Mouse (Mus musculus): Measurements from ENCODE around the gene Fat3.

The Fat3 gene

GRCm38 (mm10) chr9:15953585-15954337 lies 547.3 kb downstream of the Fat3 start:
- in situ Hi-C loops (cut with MboI, MseI): loop anchor here (25.0 kb wide), 1 partner anchor 1009 kb away; no protein-coding TSS in a partner anchor

GRCm38 (mm10) chr9:15948086-15948485 lies 553.0 kb downstream of the Fat3 start:
- in situ Hi-C loops (cut with MboI, MseI): no loop called here

- in situ Hi-C loops (cut with MboI, MseI): no loop called here
Observed at GRCm38 (mm10) chr9:15944182-15944581, 556.9 kb downstream of the Fat3 start.

GRCm38 (mm10) chr9:15943486-15944153 lies 557.5 kb downstream of the Fat3 start:
- in situ Hi-C loops (cut with MboI, MseI): no loop called here

- in situ Hi-C loops (cut with MboI, MseI): no loop called here
Observed at GRCm38 (mm10) chr9:15941818-15942217, 559.3 kb downstream of the Fat3 start.

- in situ Hi-C loops (cut with MboI, MseI): no loop called here
Observed at GRCm38 (mm10) chr9:15940933-15941673, 560.0 kb downstream of the Fat3 start.

- in situ Hi-C loops (cut with MboI, MseI): no loop called here
Observed at GRCm38 (mm10) chr9:15939594-15939993, 561.5 kb downstream of the Fat3 start.

- in situ Hi-C loops (cut with MboI, MseI): no loop called here
Observed at GRCm38 (mm10) chr9:15937837-15938514, 563.1 kb downstream of the Fat3 start.

- in situ Hi-C loops (cut with MboI, MseI): no loop called here
Observed at GRCm38 (mm10) chr9:15930928-15931443, 570.1 kb downstream of the Fat3 start.

- in situ Hi-C loops (cut with MboI, MseI): no loop called here
Observed at GRCm38 (mm10) chr9:15928331-15928730, 572.8 kb downstream of the Fat3 start.

GRCm38 (mm10) chr9:15927378-15928083 lies 573.6 kb downstream of the Fat3 start:
- in situ Hi-C loops (cut with MboI, MseI): no loop called here

- in situ Hi-C loops (cut with MboI, MseI): no loop called here
Observed at GRCm38 (mm10) chr9:15925237-15925636, 575.8 kb downstream of the Fat3 start.

GRCm38 (mm10) chr9:15920271-15920670 lies 580.8 kb downstream of the Fat3 start:
- in situ Hi-C loops (cut with MboI, MseI): no loop called here

GRCm38 (mm10) chr9:15919373-15920005 lies 581.6 kb downstream of the Fat3 start:
- in situ Hi-C loops (cut with MboI, MseI): no loop called here

- in situ Hi-C loops (cut with MboI, MseI): no loop called here
Observed at GRCm38 (mm10) chr9:15916600-15916999, 584.5 kb downstream of the Fat3 start.

GRCm38 (mm10) chr9:15912735-15913134 lies 588.4 kb downstream of the Fat3 start:
- in situ Hi-C loops (cut with MboI, MseI): no loop called here

GRCm38 (mm10) chr9:15909397-15910113 lies 591.5 kb downstream of the Fat3 start:
- in situ Hi-C loops (cut with MboI, MseI): loop anchor here (5.0 kb wide), 1 partner anchor 58 kb away; no protein-coding TSS in a partner anchor

GRCm38 (mm10) chr9:15903948-15904750 lies 596.9 kb downstream of the Fat3 start:
- in situ Hi-C loops (cut with MboI, MseI): no loop called here

- in situ Hi-C loops (cut with MboI, MseI): no loop called here
Observed at GRCm38 (mm10) chr9:15898112-15898511, 603.0 kb downstream of the Fat3 start.

All from regulatory T cell (primary cell).